ENCODE assay signal across 8 mouse cellular contexts in the genomic region with DNA sequence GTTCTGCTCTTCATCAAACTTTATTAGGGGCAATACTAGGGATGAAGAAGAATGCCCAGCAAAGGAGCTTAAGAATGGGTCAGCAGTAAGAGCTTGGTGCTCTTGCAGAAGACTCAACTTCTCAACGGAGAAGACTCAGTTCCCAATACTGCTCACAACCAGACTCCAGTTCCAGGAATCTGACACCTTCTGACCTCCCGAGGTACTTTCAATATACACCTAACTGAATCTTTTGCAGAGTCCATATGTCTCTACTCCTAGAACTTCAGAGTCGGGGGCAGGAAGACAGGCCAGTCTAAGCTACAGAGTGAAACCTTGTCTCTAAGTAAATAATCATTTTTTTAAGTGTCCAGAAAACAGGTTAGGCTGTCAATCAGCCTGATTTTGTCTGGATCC. TPM values are rescaled to one million over a fixed set of nuclear protein-coding genes. Genes with fewer than 3 reads are reported as not detected.
A peak's percentile ranks its signal among the peaks of the same experiment; 100 is the strongest.
DNase-seq lines count a peak whose midpoint lies in the region; ATAC-seq and TF ChIP-seq lines count a peak whose summit lies in the region.

No protein-coding gene starts in this region.

- no peak for TF ChIP-seq CTCF in left cerebral cortex, adult 2 months (IDR thresholded peaks at IDR 0.05)
- TF ChIP-seq CTCF in small intestine, adult 2 months (IDR thresholded peaks at IDR 0.05; ENCODE audit: extremely low read depth, insufficient read length, insufficient replicate concordance, low read depth, low read length), result no peak

- no peak for ATAC-seq in embryonic facial prominence, embryonic 14.5 days (ENCODE audit: low read depth)
- ATAC-seq in limb, embryonic 12.5 days (ENCODE audit: insufficient number of reproducible peaks, insufficient read depth, low FRiP score, low TSS enrichment, low read depth), result 0 out of 2 replicates have a peak, but pooled peaks have one; percentile 15

- intact Hi-C loops in left cerebral cortex, adult 2 months (cut with DNase I), result no loop called here
- intact Hi-C loops in left cerebral cortex, postnatal 25 days (cut with DNase I), result no loop called here

- peaks cover 18% of the 10 kb centered on the region for H3K4me1 ChIP-seq in embryonic facial prominence, embryonic 14.5 days (ENCODE audit: control insufficient read depth, insufficient read depth, low read length)
- peaks cover 27% of the 10 kb centered on the region for H3K4me1 ChIP-seq in limb, embryonic 12.5 days (replicated peaks)
- H3K4me1 ChIP-seq in small intestine, adult 2 months (ENCODE audit: control insufficient read depth, insufficient read depth, insufficient read length, low read length), result no peaks in the 10 kb centered on the region

- peak overlapping the region; percentile 71 for H3K4me2 ChIP-seq in embryonic facial prominence, embryonic 14.5 days (ENCODE audit: low read depth, low read length)
- peak overlapping the region; percentile 67 for H3K4me2 ChIP-seq in limb, embryonic 12.5 days

- no peak overlapping the region for H3K27ac ChIP-seq in left cerebral cortex, adult 2 months
- H3K27ac ChIP-seq in embryonic facial prominence, embryonic 14.5 days (replicated peaks; ENCODE audit: low read depth, low read length), result peak overlapping the region; percentile 89
- peak overlapping the region; percentile 89 for H3K27ac ChIP-seq in limb, embryonic 12.5 days
- H3K27ac ChIP-seq in small intestine, adult 2 months (ENCODE audit: insufficient read depth, low read depth, low read length), result no peak overlapping the region

- H3K9ac ChIP-seq in embryonic facial prominence, embryonic 14.5 days (ENCODE audit: low read depth, low read length), result peak overlapping the region; percentile 96
- peak overlapping the region; percentile 94 for H3K9ac ChIP-seq in limb, embryonic 12.5 days (replicated peaks)

- TF ChIP-seq POLR2A in small intestine, adult 2 months (IDR thresholded peaks at IDR 0.05; ENCODE audit: low read depth, low read length), result no peak

- no peak for DNase-seq in left cerebral cortex, adult 2 months (ENCODE audit: extremely low spot score in 1 of 2, low spot score in 2 of 2)
- DNase-seq in left cerebral cortex, postnatal 25 days (ENCODE audit: low spot score in 2 of 2), result no peak
- DNase-seq in embryonic facial prominence, embryonic 14.5 days (ENCODE audit: low spot score), result no peak
- DNase-seq in spleen, postnatal 10 days (ENCODE audit: low spot score in 2 of 2), result no peak
- no peak for DNase-seq in urinary bladder, postnatal 10 days (ENCODE audit: low spot score)
- DNase-seq in spleen, postnatal 4 days (ENCODE audit: low spot score in 2 of 2), result no peak

- H3K4me3 ChIP-seq in left cerebral cortex, adult 2 months, result peak overlapping the region; percentile 44
- peak overlapping the region; percentile 91 for H3K4me3 ChIP-seq in embryonic facial prominence, embryonic 14.5 days (ENCODE audit: low read depth, low read length)
- peak overlapping the region; percentile 91 for H3K4me3 ChIP-seq in limb, embryonic 12.5 days (replicated peaks)
- H3K4me3 ChIP-seq in small intestine, adult 2 months (ENCODE audit: low read depth, low read length), result peak overlapping the region; percentile 32

- 1% methylated on average over 3 of the region's 3 CpGs for WGBS in embryonic facial prominence, embryonic 14.5 days
- WGBS in limb, embryonic 12.5 days, result 2% methylated on average over 3 of the region's 3 CpGs
- 11% methylated on average over 3 of the region's 3 CpGs for WGBS in small intestine, adult 2 months

- peaks cover 4% of the 10 kb centered on the region; the same call in 1 of the 2 replicates for H3K36me3 ChIP-seq in embryonic facial prominence, embryonic 14.5 days (ENCODE audit: control insufficient read depth, insufficient read depth, low read length)
- H3K36me3 ChIP-seq in limb, embryonic 12.5 days, result peaks cover 25% of the 10 kb centered on the region
- no peaks in the 10 kb centered on the region for H3K36me3 ChIP-seq in small intestine, adult 2 months (ENCODE audit: control insufficient read depth, insufficient read depth, low read length)

- no peaks in the 10 kb centered on the region for H3K27me3 ChIP-seq in embryonic facial prominence, embryonic 14.5 days (replicated peaks; ENCODE audit: control insufficient read depth, insufficient read depth, low read length)
- no peaks in the 10 kb centered on the region for H3K27me3 ChIP-seq in limb, embryonic 12.5 days
- H3K27me3 ChIP-seq in small intestine, adult 2 months (ENCODE audit: control insufficient read depth, insufficient read depth, low read length), result peaks cover 9% of the 10 kb centered on the region; the same call in 1 of the 2 replicates

- H3K9me3 ChIP-seq in embryonic facial prominence, embryonic 14.5 days (ENCODE audit: control insufficient read depth, low read length), result 0 out of 2 replicates have a peak, but pooled peaks cover 7% of the 10 kb centered on the region
- 0 out of 2 replicates have a peak, but pooled peaks cover 4% of the 10 kb centered on the region for H3K9me3 ChIP-seq in limb, embryonic 12.5 days

RNA-seq across cellular contexts. Expression of a gene that starts 1.1 kb away (rescaled TPM):
- 10 to 100 TPM in 1 of 2 experiments, 1 to 10 TPM in 1; 9.8 to 11.7 TPM for total RNA-seq in left cerebral cortex, adult 2 months (2021)
- 10 to 100 TPM; 10.6 to 11.3 TPM for total RNA-seq in left cerebral cortex, postnatal 25 days (2021)
- polyA plus RNA-seq in embryonic facial prominence, embryonic 14.5 days (2014; fragmentation: Nextera tagmentation; extraction: Ambion mirVana), result 6.8 and 7.8 TPM in 2 replicates
- 8.4 and 8.8 TPM in 2 replicates for polyA plus RNA-seq in limb, embryonic 12.5 days (2016; fragmentation: Nextera tagmentation; extraction: Ambion mirVana)
- 10.6 and 12.7 TPM in 2 replicates for polyA plus RNA-seq in small intestine, adult 2 months (2012; rRNA removed)

RNA-seq across cellular contexts. Expression of a gene that starts 36.7 kb away (rescaled TPM):
- not detected for total RNA-seq in left cerebral cortex, adult 2 months (2021)
- total RNA-seq in left cerebral cortex, postnatal 25 days (2021), result not detected
- not detected in 2 replicates for polyA plus RNA-seq in embryonic facial prominence, embryonic 14.5 days (2014; fragmentation: Nextera tagmentation; extraction: Ambion mirVana)
- polyA plus RNA-seq in limb, embryonic 12.5 days (2016; fragmentation: Nextera tagmentation; extraction: Ambion mirVana), result not detected in 2 replicates
- polyA plus RNA-seq in small intestine, adult 2 months (2012; rRNA removed), result not detected in 2 replicates

RNA-seq across cellular contexts. Expression of a gene that starts 37.4 kb away (rescaled TPM):
- 10 to 100 TPM; 89.2 to 93.5 TPM for total RNA-seq in left cerebral cortex, adult 2 months (2021)
- total RNA-seq in left cerebral cortex, postnatal 25 days (2021), result 10 to 100 TPM; 87.2 to 91.5 TPM
- polyA plus RNA-seq in embryonic facial prominence, embryonic 14.5 days (2014; fragmentation: Nextera tagmentation; extraction: Ambion mirVana), result 166 and 183 TPM in 2 replicates
- 275 and 276 TPM in 2 replicates for polyA plus RNA-seq in limb, embryonic 12.5 days (2016; fragmentation: Nextera tagmentation; extraction: Ambion mirVana)
- polyA plus RNA-seq in small intestine, adult 2 months (2012; rRNA removed), result 6.6 and 13.2 TPM in 2 replicates

Comparison
In these comparisons a context has a peak if more than half of its experiments do, and no peak if none do; other contexts are left out.
1. H3K27ac ChIP-seq: peak in embryonic facial prominence, embryonic 14.5 days (single experiment) and limb, embryonic 12.5 days (single experiment); none in left cerebral cortex, adult 2 months (single experiment) and small intestine, adult 2 months (single experiment).
2. H3K4me3 ChIP-seq: peak in every context shown above with its lines; median percentile 91 in embryonic facial prominence, embryonic 14.5 days; 91 in limb, embryonic 12.5 days; 44 in left cerebral cortex, adult 2 months; 32 in small intestine, adult 2 months.
3. RNA of a gene that starts 37.4 kb away (polyA plus RNA-seq): 275 to 276 TPM in limb, embryonic 12.5 days and 166 to 183 TPM in embryonic facial prominence, embryonic 14.5 days; 6.6 to 13.2 TPM in small intestine, adult 2 months; every median in the first group is over 10 times any median in the second.